Mouse (Mus musculus) telencephalon, adult 2 months (tissue): ENCODE results near the gene Pofut2.
A peak's percentile ranks its signal among the peaks of the same experiment; 100 is the strongest.

Source experiments
- DNase-seq: peaks from one replicate; pipeline ENCODE4 v3.0.0-alpha.2; 2011; ENCODE audit warnings: low read depth, low spot score

Gene Pofut2

DNA sequence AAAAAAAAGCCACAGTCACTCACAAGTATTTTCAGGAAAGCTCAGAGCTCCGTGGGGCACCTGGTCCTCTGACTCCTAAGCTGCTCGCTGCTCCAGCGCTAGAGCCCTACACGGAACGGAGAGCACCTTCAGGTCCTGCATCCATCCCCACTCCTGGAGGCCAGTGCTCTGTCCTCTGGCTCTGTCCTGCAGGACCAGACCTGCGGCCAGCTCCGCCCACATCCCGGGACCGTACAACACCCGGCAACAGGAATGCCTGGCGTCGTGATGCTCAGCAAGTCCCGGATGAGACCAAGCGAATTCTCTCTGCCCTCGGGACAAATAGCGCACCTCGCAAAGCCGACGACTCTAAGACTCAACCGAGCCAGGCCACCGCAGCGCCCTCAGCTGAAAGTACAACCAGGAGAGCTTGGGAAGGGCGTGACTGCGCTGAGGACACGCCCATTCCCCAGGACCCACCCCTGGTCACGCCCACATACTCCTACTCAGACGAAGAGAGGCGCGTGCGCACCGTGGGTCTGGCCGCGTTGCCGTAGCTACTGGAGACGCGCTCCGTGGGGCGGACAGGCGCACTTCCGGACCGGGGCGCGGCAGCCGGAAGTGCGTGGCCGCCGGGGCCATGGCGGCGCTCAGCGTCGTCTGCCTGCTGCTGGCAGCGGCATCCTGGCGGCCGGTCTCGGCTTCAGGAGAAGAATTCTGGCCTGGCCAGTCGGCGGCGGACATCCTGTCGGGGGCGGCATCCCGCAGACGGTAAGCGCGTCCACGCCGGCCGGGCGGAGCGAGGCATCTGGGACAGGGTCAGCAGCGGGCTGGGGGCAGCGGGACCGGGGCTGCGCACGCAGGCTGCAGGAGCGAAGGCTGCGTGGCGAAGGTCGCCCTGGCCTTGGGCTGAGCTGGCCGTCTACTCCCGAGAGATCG is at the start of gene Pofut2:
Gene Pofut2, plus strand, starts transcription at position 515 of the 918 bp plus-strand sequence.
- DNase-seq: peak; percentile 95

DNA sequence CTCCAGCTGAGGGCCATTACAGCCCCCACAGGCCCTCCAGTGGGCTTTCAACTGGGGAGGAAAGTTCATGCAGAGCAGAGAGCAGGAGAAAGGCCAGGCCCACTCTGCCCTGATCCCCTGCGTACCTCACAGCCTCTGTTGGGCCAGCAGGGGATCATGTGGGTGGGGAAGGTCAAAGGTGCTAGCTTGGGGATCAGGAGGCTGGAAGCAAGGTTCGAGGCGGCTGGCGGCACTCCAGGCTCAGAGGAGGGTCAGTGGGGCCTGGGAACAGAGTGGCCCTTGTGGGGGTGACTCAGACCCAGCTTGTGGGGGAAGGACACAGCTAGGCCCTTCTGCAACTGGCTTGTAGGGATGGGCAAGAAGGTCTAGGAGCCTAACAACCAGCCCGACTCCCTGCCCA is 49.8 kb upstream of the Pofut2 start:
- no peak for DNase-seq

DNA sequence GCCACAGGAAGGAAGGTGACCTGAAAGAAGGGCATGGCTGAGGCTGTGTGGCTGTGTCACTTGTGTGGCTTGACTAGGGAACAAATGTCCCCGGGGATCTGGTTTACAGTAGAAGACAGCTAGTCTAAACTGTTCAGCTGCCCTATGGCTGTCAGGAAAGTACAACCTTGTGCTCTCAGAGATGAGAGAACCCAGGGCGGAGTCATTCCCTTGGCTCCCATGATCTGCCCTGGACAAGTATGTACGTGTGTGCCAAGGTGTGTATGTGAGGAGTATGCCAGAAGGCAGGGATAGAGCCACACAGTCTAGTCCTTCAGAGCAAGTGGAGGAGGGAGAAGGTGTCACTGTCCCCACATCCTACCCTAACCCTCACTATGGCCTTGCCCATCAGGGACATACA is 48.4 kb upstream of the Pofut2 start:
- DNase-seq: no peak

DNA sequence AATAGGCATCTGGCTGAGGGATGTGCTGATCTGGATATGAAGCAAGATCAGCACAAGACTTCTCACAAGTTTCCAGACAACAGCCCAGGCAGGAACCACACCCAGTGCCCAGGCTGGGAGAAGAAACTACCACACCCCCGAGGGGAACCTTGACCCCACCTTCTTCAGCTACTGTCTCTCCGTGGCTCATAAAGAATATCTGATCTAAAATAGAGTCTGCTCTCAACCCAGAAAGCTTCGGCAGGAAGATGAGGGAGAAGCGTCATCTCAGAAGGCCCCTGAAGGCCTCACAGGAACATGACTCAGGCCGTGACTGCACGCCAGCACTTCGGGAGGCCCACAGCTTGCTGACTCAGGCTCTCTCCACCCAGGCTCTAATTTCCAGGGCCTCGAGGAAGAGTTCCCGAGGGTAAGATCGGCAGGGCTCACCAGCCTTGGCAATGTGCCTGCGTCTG is 47.9 kb upstream of the Pofut2 start:
- DNase-seq: no peak

DNA sequence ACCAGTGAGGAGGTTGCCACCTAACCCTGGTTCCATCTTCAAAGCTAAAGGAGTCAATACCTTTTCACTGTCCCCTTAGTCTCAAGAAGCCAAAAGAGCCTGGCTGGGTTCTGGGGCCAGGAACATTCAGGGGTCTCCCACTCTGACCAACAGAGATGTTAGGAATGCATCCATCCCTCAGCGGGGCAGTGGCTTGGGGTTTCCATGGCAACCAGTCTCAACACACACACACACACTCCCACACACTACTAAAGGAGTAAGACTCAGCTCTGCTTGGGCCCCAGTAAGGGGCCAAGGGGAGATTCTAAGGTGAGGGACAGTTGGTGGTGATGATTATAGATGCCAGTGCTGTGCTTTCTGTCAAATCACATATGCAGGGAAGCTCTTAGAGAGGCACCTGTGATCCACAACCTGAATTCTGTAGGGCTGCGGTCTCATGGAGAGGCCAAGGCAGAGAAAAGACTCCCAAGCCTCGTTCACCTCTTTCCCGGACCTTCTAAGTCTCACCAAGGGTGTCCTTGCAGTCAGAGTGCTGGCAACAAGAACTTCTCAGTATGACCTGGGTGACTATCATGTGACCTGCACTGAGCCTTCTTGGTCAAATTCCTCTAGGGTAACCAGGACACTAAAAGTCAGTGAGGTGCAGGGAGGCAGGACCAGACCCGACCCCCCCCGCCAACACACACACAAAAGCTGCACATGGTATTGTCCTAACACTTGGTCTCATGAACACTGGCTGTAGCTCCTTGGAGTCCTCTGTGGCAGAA is 46.5 kb upstream of the Pofut2 start:
- no peak for DNase-seq

- DNase-seq: no peak
These were observed 45.5 kb upstream of the Pofut2 start for GRCm38 (mm10) chr10:77213483-77213882.

- DNase-seq: no peak
These were observed 44.4 kb upstream of the Pofut2 start for GRCm38 (mm10) chr10:77214586-77214985.

DNA sequence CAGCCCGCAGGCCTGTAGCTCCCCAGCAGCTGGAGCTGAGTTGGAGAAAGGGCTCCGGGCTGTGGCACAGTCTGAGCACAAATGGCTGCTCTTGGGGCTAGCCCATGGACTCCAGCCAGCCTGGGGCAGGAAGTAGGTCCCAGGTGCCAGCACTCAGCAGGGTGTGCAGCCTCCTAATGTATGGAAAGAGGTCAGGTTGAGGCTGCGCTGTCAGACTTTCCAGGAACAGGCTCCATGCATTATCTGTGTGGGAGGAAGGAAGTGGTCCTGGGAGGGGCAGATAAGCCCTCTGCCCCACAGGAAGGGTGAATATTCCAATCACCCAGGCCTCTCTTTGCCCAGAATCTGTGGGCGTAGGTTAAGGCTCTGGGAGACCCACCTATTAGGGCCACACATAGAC is 43.4 kb upstream of the Pofut2 start:
- DNase-seq: no peak

DNA sequence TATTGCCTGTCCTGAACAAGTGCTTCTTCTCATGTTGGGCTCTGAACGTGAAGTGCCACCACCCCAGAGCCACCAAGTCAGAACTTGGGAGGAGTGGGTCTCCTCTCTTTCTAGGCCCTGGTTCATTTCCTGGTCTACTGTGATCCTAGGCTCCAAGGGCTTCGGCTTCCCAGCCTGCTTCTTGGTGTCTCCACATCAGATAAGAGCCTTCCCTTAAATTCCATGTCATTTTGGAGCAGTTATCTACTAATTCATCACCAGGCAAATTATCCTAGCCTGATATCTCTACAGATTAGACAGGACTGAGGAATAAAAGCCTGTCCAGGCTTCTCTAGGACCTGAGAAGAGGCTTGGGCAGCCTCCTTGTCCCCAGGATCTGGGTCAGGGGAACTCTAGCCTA is 42.7 kb upstream of the Pofut2 start:
- no peak for DNase-seq

DNA sequence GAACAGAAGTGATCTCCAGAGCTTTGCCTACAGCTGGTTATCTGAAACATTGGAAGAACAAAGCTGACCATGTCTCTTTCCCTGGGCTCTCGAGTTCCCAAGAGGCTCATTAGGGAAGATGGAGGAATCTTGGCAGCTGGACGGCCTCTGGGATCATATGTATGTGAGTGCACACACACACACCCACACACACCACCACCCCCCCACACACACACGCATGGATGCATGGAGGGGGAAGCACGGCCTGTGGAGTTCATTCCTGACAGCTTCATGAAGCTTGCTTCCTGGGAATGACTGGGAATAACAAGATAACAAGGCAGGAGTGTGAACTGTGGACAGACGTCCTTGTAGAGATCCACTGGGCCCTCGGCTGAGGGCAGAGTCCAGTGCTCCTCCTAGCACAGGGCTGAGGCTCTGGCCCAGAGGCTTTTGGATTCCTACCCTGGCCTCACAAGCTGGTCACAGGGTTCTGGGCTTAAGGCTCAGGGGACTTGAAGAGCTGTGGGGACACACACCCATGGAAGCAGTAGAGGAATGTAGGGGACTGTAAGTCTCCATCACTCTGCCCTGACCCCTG is 41.8 kb upstream of the Pofut2 start:
- no peak for DNase-seq

DNA sequence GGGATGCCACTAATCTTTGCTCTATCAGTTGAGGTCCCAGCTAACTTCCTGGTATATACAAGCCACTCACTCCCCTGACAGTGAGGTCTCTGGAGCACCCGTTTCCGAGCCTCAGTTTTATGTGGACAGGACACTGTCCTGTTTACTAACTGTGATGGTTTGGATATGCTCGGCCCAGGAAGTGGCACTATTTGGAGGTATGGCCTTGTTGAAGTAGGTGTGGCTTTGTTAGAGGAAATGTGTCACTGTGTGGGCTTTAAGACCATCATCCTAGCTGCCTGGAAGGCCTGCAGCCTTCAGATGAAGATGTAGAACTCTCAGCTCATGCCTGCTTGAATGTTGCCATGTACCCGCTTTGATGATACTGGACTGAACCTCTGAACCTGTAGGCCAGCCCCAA is 41.0 kb upstream of the Pofut2 start:
- no peak for DNase-seq

DNA sequence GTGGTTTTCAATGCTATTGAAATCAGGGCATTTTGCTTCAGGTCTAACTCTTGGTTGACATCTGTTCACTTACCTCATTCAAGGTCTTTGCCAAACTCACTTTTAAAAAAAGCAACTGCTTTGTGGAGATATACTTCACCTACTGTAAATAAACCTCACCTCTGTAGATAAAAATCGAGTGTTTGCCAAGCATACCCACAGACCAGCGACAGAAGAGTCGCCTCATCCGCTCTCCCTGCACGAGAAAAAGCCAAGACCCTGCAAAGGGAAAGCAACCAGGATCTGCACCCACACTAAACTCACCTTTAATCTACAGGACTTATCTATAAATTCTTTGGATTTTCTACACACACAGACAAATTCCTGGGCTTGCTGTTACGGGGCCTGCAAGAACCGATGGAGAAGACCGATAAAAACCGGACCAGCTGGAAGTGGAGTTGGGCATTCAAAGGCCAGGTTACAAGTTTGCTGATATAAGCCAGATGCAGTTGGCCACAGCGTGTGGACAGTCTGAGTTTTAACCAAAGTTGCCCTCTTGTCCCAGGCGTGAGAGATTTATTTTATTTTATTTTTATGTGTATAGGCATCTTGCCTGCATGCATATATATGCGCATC is 39.5 kb upstream of the Pofut2 start:
- no peak for DNase-seq

GRCm38 (mm10) chr10:77221108-77221507 is 37.9 kb upstream of the Pofut2 start:
- no peak for DNase-seq

DNA sequence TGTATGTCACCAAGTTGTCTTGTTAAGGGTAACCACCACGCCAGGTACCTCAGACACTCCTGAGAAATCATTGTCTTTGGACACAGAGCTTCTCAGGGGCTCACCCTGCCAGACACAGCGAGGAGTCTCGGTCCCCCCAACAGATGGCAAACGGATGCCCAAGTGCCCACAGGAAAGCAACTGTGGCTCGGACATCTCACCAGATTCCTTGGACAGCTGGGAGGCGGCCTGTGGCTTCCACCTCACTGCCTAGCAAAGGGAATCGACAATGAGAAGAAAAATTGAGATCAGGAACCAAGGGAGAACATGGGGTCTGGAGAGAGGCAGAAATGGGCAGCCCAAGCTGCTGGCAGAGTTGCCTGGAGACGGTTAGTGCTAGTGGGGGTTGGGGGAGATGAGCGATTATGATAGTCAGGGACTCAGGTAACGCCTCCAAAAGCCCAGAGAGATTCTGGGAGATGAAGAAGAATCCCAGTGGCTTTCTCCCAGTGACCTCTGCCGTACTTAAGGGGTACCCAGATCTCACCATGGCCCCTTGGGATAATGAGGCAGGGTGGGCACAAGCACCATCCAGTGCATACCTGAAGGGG is 36.0 kb upstream of the Pofut2 start:
- DNase-seq: no peak

- DNase-seq: no peak
These were observed 34.6 kb upstream of the Pofut2 start for GRCm38 (mm10) chr10:77224390-77224789.

- no peak for DNase-seq
These were observed 33.6 kb upstream of the Pofut2 start for GRCm38 (mm10) chr10:77225414-77225813.

DNA sequence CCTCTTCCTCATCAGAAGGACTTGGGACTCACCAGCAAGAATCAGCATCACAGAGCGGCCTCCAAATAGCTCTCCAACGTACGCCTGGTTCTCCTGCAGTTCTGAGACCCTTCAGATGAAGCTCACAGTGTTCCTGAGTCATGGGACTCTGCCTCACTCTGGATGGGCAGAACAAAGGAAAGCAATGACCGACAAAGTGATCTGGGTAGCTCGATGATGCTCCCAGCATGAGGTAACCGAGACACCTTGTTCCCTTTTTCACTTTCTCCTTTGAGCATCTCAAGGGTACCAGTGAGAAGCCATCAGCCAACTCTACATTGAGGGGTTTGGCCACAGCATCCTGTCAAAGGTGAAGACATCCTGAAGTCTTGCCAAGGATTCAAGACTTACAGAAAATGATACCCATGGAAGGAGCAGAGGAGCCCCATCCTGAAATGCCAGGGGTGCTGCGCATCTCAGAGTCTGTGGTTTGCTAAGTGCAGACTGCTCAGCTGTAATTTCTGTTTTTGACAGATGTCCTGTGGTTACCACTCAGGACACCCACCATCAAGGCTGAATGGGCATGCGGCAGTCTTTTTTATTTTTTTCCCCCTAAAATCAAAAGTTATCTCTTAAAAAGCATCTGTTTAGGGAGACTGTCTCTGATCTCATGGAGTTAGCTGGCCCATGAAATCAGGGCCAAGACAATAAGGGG is 32.9 kb upstream of the Pofut2 start:
- no peak for DNase-seq

DNA sequence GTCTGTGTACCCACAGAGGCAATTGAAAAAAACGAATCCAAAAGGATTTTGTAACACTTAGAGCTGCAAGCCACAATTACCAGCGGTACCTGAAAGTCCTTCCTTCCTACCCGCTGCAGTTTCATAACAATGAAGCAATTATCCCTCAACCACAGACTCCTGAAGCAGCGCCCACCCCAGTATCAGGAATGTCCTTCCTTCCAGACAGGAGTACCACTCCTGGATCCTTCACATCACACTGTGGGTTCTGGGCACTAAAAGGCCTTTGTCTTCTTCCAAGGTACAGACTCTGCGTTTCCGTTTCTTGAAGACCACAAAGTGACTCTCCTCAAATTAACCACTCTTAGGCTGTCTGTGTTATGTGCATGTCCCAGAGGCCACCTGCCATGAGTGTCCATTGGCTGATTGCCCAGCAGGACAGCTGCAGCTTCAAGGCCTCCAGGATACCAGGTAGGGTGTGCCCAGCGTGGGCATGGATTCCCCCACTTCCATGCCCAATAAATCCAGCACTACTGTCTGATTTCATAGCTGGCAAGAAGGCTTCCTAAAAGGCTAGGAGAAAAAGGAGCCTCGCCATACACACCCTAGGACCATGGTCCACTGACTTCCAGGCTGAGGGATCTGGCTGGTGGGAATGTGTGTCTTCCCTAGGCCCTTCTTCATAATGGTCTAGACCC is 32.2 kb upstream of the Pofut2 start:
- no peak for DNase-seq

DNA sequence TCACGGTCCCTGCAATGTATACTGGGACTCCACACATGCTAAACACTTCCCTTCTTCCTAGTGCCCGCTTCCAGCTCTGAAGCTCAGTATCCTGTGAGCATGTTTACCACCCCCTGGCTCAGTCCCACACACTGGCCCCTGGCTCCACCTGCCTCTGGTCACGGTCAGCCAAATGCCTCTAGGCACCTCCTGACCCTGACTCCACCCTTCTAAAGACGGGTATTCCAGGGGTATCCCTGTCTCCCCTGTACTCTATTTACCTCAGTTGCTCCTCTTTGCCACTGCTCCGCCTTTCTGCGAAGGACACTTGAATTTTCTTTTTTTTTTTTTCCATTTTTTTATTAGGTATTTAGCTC is 31.7 kb upstream of the Pofut2 start:
- no peak for DNase-seq
